Mouse (Mus musculus): ENCODE measurements around the gene Gm7030. TPM values are rescaled to one million over a fixed set of nuclear protein-coding genes. Genes with fewer than 3 reads are reported as not detected.
A peak's percentile ranks its signal among the peaks of the same experiment; 100 is the strongest.
"Not testable (repeated sequence)": the region's sequence is repeated elsewhere in the genome, so short reads cannot be mapped to it uniquely, and the experiment has no call there.

Gene Gm7030
- total and polyA plus RNA-seq, 3 experiments = not detected

DNA sequence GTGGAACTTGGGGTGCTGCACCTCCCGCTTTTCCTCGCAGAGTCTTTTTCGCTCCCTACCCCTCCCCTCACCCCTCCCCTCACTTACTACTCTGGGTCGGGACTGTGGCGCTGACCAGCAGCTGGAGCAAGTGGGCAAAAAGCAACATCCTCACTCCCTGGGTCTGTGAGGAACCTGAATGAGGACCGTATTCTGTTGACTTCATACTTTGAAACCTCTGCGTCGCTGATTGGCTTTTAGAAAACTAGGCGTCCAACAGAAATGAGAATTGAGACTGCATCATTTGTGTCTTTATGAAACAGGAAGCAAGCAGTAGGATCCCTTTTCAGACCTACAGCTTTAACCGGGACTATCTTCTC, 17.7 kb downstream of the Gm7030 start:
- H3K79me2 ChIP-seq (replicated peaks; ENCODE audit: control insufficient read depth, extremely low read depth, insufficient read depth, poor library complexity, severe bottlenecking); H3K9me3 ChIP-seq (replicated peaks; ENCODE audit: low read length); H3K4me2 ChIP-seq (ENCODE audit: insufficient read depth, low read depth, poor library complexity, severe bottlenecking); H3K4me1 ChIP-seq (ENCODE audit: control insufficient read depth in 1 of 2, insufficient read depth in 2 of 2); H3K36me3 ChIP-seq (replicated peaks in 1 of 2; ENCODE audit: control insufficient read depth in 1 of 2, insufficient read depth in 1 of 2, low read length in 1 of 2); dilution Hi-C loops (cut with MboI; ENCODE audit: extremely low pct_ligation_motif_present, extremely low pct_unique_long_range_greater_than_20kb, low sequenced_read_pairs); H3K27me3 ChIP-seq (replicated peaks): not testable (repeated sequence)
- in situ Hi-C loops (cut with MboI; ENCODE audit: low pct_ligation_motif_present, low pct_unique_long_range_greater_than_20kb, low sequenced_read_pairs) = loop anchor here (10.0 kb wide), 1 partner anchor 77 kb away; the partner anchor contains the start of gene H2-T23
- H3K27ac ChIP-seq (ENCODE audit: insufficient read depth, low read depth) = 0 out of 2 replicates have a peak overlapping the region, but pooled peaks have one; percentile 36
- peak overlapping the region; percentile 40; the same call in 1 of the 2 replicates for H3K9ac ChIP-seq (ENCODE audit: insufficient read depth, low read depth)
- DNase-seq (ENCODE audit: extremely low read depth) = peak; percentile 37
- H3K4me3 ChIP-seq (replicated peaks in 1 of 3; ENCODE audit: low read depth in 2 of 3, low read length in 2 of 3, poor library complexity in 1 of 3) = peak overlapping the region in 2 of 3 experiments; percentile 38 to 60
- peak; percentile 37; the same call in 1 of the 2 replicates for TF ChIP-seq POLR2A (IDR thresholded peaks at IDR 0.05; ENCODE audit: low read depth, low read length)
- TF ChIP-seq TBP (conservative IDR thresholded peaks at IDR 0.05; ENCODE audit: low read depth, low read length) = 0 out of 2 replicates have a peak, but pooled peaks have one; percentile 41
- TF ChIP-seq NELFE (IDR thresholded peaks at IDR 0.05; ENCODE audit: low read depth, low read length) = peak; percentile 43; the same call in 1 of the 2 replicates

DNA sequence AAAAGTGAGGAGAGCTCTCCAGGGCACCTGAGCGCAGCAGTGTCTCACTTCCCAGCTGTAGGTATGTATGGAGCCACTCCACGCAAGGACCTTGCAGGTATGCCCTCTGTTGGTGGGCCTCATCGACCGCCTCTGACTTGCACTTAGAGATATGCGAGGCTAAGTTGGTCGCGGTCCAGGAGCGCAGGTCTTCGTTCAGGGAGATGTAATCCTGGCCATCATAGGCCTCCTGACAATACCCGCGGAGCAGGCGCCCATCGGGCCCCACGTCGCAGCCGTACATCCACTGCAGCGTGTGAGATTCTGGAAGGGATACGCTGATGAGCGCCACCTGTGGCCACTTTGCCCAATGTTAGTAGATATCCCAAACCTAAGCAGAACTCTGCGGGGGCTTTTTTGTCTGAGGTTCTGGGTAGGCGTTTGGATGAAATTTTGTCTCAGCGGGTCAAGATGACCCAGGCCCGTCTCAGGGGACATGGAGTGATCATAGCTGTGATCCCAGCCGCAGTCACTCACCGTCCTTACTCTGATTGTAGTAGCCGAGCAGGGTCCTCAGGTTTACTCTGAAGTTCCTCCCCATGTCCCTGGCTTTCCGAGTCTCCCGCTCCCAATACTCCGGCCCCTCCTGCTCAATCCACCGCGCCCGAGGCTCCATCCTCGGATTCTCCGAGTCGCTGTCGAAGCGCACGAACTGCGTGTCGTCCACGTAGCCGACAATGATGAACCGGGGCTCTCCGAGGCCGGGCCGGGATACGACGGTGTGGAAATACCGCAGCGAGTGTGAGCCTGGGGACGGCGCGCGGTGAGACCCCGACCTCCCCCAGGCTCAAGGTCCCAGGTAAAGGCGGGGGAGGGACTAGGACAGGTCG, 18.4 kb downstream of the Gm7030 start:
- Histone ChIP-seq H3K9ac (ENCODE audit: insufficient read depth, low read depth) (peak overlapping the region; percentile 74; the same call in 1 of the 2 replicates), H3K4me3 (replicated peaks in 1 of 3; ENCODE audit: low read depth in 2 of 3, low read length in 2 of 3, poor library complexity in 1 of 3) (peak overlapping the region; percentile 42 to 67 (median 42)), H3K27ac (ENCODE audit: insufficient read depth, low read depth) (peak overlapping the region; percentile 53; the same call in 1 of the 2 replicates)
- H3K4me2 ChIP-seq (ENCODE audit: insufficient read depth, low read depth, poor library complexity, severe bottlenecking); H3K27me3 ChIP-seq (replicated peaks); H3K4me1 ChIP-seq (ENCODE audit: control insufficient read depth in 1 of 2, insufficient read depth in 2 of 2); dilution Hi-C loops (cut with MboI; ENCODE audit: extremely low pct_ligation_motif_present, extremely low pct_unique_long_range_greater_than_20kb, low sequenced_read_pairs); H3K79me2 ChIP-seq (replicated peaks; ENCODE audit: control insufficient read depth, extremely low read depth, insufficient read depth, poor library complexity, severe bottlenecking); H3K9me3 ChIP-seq (replicated peaks; ENCODE audit: low read length); DNase-seq (ENCODE audit: extremely low read depth); H3K36me3 ChIP-seq (replicated peaks in 1 of 2; ENCODE audit: control insufficient read depth in 1 of 2, insufficient read depth in 1 of 2, low read length in 1 of 2): not testable (repeated sequence)
- in situ Hi-C loops (cut with MboI; ENCODE audit: low pct_ligation_motif_present, low pct_unique_long_range_greater_than_20kb, low sequenced_read_pairs) = loop anchor here (10.0 kb wide), 1 partner anchor 76 kb away; the partner anchor contains the start of gene H2-T23

DNA sequence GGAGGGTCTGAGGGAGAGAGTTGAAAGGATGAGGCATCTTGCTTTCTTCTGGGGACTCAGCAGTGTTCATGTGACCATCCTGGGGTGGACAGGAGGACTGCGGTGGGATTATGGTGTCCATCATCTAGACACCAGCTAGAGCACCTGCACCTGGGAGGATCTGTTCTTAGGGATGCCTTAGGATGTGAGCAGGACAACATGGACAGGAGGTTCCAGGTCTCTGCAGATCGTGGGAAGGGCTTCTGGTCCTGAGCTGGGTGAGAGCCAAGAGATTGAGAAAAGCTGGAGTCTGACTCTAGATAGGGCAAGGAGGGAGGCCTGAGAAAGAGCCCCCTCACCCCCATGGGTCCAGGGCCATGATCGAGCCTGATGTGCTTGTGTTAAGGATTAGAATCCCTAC, 19.1 kb downstream of the Gm7030 start:
- H3K27me3 ChIP-seq (replicated peaks); DNase-seq (ENCODE audit: extremely low read depth); H3K9me3 ChIP-seq (replicated peaks; ENCODE audit: low read length); H3K4me1 ChIP-seq (ENCODE audit: control insufficient read depth in 1 of 2, insufficient read depth in 2 of 2); H3K4me2 ChIP-seq (ENCODE audit: insufficient read depth, low read depth, poor library complexity, severe bottlenecking); H3K79me2 ChIP-seq (replicated peaks; ENCODE audit: control insufficient read depth, extremely low read depth, insufficient read depth, poor library complexity, severe bottlenecking); H3K27ac ChIP-seq (ENCODE audit: insufficient read depth, low read depth); dilution Hi-C loops (cut with MboI; ENCODE audit: extremely low pct_ligation_motif_present, extremely low pct_unique_long_range_greater_than_20kb, low sequenced_read_pairs); H3K36me3 ChIP-seq (replicated peaks in 1 of 2; ENCODE audit: control insufficient read depth in 1 of 2, insufficient read depth in 1 of 2, low read length in 1 of 2); H3K9ac ChIP-seq (ENCODE audit: insufficient read depth, low read depth); H3K4me3 ChIP-seq (replicated peaks in 1 of 3; ENCODE audit: low read depth in 2 of 3, low read length in 2 of 3, poor library complexity in 1 of 3): not testable (repeated sequence)
- in situ Hi-C loops (cut with MboI; ENCODE audit: low pct_ligation_motif_present, low pct_unique_long_range_greater_than_20kb, low sequenced_read_pairs) = loop anchor here (10.0 kb wide), 1 partner anchor 75 kb away; the partner anchor contains the start of gene H2-T23

DNA sequence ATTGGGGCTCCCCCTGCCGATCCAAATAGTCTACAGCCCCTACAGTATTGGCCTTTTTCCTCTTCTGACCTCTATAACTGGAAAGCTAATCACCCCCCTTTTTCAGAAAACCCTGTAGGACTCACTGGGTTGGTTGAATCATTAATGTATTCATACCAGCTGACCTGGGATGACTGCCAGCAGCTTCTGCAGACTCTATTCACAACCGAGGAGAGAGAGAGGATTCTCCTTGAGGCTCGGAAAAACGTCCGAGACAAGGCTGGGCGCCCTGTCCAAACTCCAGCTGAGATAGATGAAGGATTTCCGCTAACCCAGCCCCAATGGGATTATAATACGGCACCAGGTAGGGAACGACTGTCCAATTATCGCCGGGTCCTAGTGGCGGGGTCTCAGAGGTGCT, 27.1 kb downstream of the Gm7030 start:
- dilution Hi-C loops (cut with MboI; ENCODE audit: extremely low pct_ligation_motif_present, extremely low pct_unique_long_range_greater_than_20kb, low sequenced_read_pairs); H3K27ac ChIP-seq (ENCODE audit: insufficient read depth, low read depth); H3K36me3 ChIP-seq (replicated peaks in 1 of 2; ENCODE audit: control insufficient read depth in 1 of 2, insufficient read depth in 1 of 2, low read length in 1 of 2); in situ Hi-C loops (cut with MboI; ENCODE audit: low pct_ligation_motif_present, low pct_unique_long_range_greater_than_20kb, low sequenced_read_pairs); H3K79me2 ChIP-seq (replicated peaks; ENCODE audit: control insufficient read depth, extremely low read depth, insufficient read depth, poor library complexity, severe bottlenecking); H3K4me3 ChIP-seq (replicated peaks in 1 of 3; ENCODE audit: low read depth in 2 of 3, low read length in 2 of 3, poor library complexity in 1 of 3); H3K4me2 ChIP-seq (ENCODE audit: insufficient read depth, low read depth, poor library complexity, severe bottlenecking); DNase-seq (ENCODE audit: extremely low read depth); H3K27me3 ChIP-seq (replicated peaks); H3K9me3 ChIP-seq (replicated peaks; ENCODE audit: low read length); H3K4me1 ChIP-seq (ENCODE audit: control insufficient read depth in 1 of 2, insufficient read depth in 2 of 2); H3K9ac ChIP-seq (ENCODE audit: insufficient read depth, low read depth): not testable (repeated sequence)

DNA sequence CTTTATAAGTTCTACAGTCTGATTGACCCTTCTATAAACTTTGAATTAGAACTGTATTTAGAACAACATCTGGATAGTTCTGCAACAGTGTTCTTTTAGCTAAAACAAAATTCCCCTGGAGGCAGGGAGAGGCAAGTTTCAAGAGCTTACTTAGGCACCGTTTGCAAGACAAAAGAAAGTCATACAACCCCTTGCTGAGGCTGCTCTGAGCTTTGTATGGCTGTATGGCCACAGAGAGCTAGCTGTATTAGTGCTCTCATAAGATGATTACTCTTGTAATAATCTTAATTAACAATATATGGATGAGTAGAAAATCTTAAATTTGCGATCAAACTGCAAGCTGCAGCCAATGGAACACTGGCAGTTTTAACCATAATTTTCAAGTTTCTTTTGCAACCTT, 29.6 kb downstream of the Gm7030 start:
- dilution Hi-C loops (cut with MboI; ENCODE audit: extremely low pct_ligation_motif_present, extremely low pct_unique_long_range_greater_than_20kb, low sequenced_read_pairs); H3K27me3 ChIP-seq (replicated peaks); DNase-seq (ENCODE audit: extremely low read depth); H3K27ac ChIP-seq (ENCODE audit: insufficient read depth, low read depth); H3K4me1 ChIP-seq (ENCODE audit: control insufficient read depth in 1 of 2, insufficient read depth in 2 of 2); H3K4me2 ChIP-seq (ENCODE audit: insufficient read depth, low read depth, poor library complexity, severe bottlenecking); H3K36me3 ChIP-seq (replicated peaks in 1 of 2; ENCODE audit: control insufficient read depth in 1 of 2, insufficient read depth in 1 of 2, low read length in 1 of 2); H3K4me3 ChIP-seq (replicated peaks in 1 of 3; ENCODE audit: low read depth in 2 of 3, low read length in 2 of 3, poor library complexity in 1 of 3); H3K9ac ChIP-seq (ENCODE audit: insufficient read depth, low read depth); H3K9me3 ChIP-seq (replicated peaks; ENCODE audit: low read length); H3K79me2 ChIP-seq (replicated peaks; ENCODE audit: control insufficient read depth, extremely low read depth, insufficient read depth, poor library complexity, severe bottlenecking): not testable (repeated sequence)
- in situ Hi-C loops (cut with MboI; ENCODE audit: low pct_ligation_motif_present, low pct_unique_long_range_greater_than_20kb, low sequenced_read_pairs) = loop anchor here (10.0 kb wide), 1 partner anchor 55 kb away; no protein-coding TSS in a partner anchor

Data from CH12.LX (cell line).